Mouse (Mus musculus) kidney, postnatal 14 days (tissue): ENCODE measurements at regions not wholly inside any gene's neighbourhood (a gene's known extent, or its start where the extent isn't known, plus 50 kb on each side); places are given as distances from the start of the nearest gene placed in this dataset.

Experiments
- DNase-seq: peaks from one replicate; pipeline ENCODE4 v3.0.0; 2022; ENCODE audit warnings: mixed read lengths

- no peak for DNase-seq
These were observed 269.3 kb downstream of the Foxo1 start for GRCm38 (mm10) chr3:52537362-52537911.

- DNase-seq, result peak; percentile 35
These were observed 267.4 kb downstream of the Foxo1 start for GRCm38 (mm10) chr3:52535411-52536021.

GRCm38 (mm10) chr3:52534118-52534517 lies 266.0 kb downstream of the Foxo1 start:
- DNase-seq, result no peak

- no peak for DNase-seq
These were observed 263.7 kb downstream of the Foxo1 start for GRCm38 (mm10) chr3:52531686-52532351.

GRCm38 (mm10) chr3:52530406-52530970 lies 262.4 kb downstream of the Foxo1 start:
- DNase-seq, result no peak

GRCm38 (mm10) chr3:52529136-52529535 lies 261.0 kb downstream of the Foxo1 start:
- DNase-seq, result no peak

- no peak for DNase-seq
These were observed 260.4 kb downstream of the Foxo1 start for GRCm38 (mm10) chr3:52528521-52528920.

GRCm38 (mm10) chr3:52527781-52528180 lies 259.6 kb downstream of the Foxo1 start:
- no peak for DNase-seq

- DNase-seq, result no peak
These were observed 259.0 kb downstream of the Foxo1 start for GRCm38 (mm10) chr3:52527010-52527754.

- DNase-seq, result no peak
These were observed 254.8 kb downstream of the Foxo1 start for GRCm38 (mm10) chr3:52522886-52523285.

- DNase-seq, result no peak
These were observed 252.4 kb downstream of the Foxo1 start for GRCm38 (mm10) chr3:52520609-52520947.

GRCm38 (mm10) chr3:52519910-52520608 lies 251.9 kb downstream of the Foxo1 start:
- DNase-seq, result no peak

GRCm38 (mm10) chr3:52517808-52518207 lies 249.7 kb downstream of the Foxo1 start:
- DNase-seq, result no peak

- DNase-seq, result no peak
These were observed 248.6 kb downstream of the Foxo1 start for GRCm38 (mm10) chr3:52516691-52517090.

GRCm38 (mm10) chr3:52512761-52513160 lies 244.6 kb downstream of the Foxo1 start:
- no peak for DNase-seq

GRCm38 (mm10) chr3:52511549-52511948 lies 243.4 kb downstream of the Foxo1 start:
- no peak for DNase-seq

GRCm38 (mm10) chr3:52510831-52511230 lies 242.7 kb downstream of the Foxo1 start:
- no peak for DNase-seq

- DNase-seq, result peak; percentile 33
These were observed 242.1 kb downstream of the Foxo1 start for GRCm38 (mm10) chr3:52510088-52510765.

- DNase-seq, result no peak
These were observed 235.8 kb downstream of the Foxo1 start for GRCm38 (mm10) chr3:52503925-52504324.

GRCm38 (mm10) chr3:52502223-52502622 lies 234.1 kb downstream of the Foxo1 start:
- peak; percentile 85 for DNase-seq

GRCm38 (mm10) chr3:52501614-52502013 lies 233.5 kb downstream of the Foxo1 start:
- no peak for DNase-seq

GRCm38 (mm10) chr3:52500026-52500425 lies 231.9 kb downstream of the Foxo1 start:
- DNase-seq, result no peak
